Mouse (Mus musculus) stomach, postnatal 0 days (tissue): ENCODE measurements at regions not wholly inside any gene's neighbourhood (a gene's known extent, or its start where the extent isn't known, plus 50 kb on each side); places are given as distances from the start of the nearest gene placed in this dataset.

ENCODE experiments used
- CTCF ChIP-seq: IDR thresholded peaks from 2 replicates; pipeline ENCODE4 v1.5.1; 2016; ENCODE audit warnings: antibody characterized with exemption, low read depth, mild to moderate bottlenecking, moderate library complexity
- EP300 ChIP-seq: optimal IDR thresholded peaks from 2 replicates; pipeline ENCODE3; 2016; ENCODE audit warnings: antibody characterized with exemption

GRCm38 (mm10) chr13:75366723-75367426 is 277.2 kb downstream of the Pcsk1 start:
- no peak for TF ChIP-seq EP300
- no peak for TF ChIP-seq CTCF
